Mouse (Mus musculus) urinary bladder, postnatal 4 days (tissue): Measurements from ENCODE around the gene Ube2l6.
A peak's percentile ranks its signal among the peaks of the same experiment; 100 is the strongest.

Experiments used
- DNase-seq, 2 experiments: peaks; one replicate each; pipeline ENCODE4 v3.0.0; 2021 to 2022; ENCODE audit warnings: low spot score in 2 of 2

Ube2l6 gene

DNA sequence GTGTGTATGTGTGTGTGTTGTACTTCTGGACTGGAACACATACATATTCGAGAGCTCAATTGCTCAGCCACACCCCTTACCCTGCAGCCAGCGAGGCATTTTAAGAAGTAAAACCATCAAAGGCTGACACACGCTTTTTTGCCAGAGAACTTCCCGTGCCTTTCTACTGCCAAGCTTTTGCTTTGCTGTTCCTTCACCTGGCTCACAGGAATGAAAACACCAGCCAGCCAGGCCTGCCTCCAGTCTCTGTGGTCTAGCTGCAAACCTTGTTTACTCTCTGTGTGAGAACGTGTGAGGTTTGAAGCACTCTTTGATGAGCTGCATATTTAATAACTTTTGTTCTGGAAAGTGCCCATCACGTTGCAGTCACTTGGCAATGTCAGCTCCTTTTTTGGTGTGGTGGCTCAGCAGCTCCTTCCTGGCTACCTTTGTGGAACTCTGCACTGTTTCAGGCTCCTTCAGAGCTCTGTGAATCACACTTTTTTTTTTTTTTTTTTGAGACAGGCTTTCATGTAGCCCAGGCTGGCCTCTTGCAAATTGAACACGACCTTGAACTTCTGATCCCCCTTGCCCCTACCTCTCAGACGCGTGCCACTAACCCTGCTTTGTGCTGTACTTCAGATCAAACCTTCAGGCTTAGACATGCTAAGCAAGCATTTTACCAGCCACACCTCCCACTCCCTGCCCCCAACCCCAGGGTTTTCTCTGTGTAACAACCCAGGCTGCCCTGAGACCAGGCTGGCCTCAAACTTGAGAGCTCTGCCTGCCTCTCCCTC is 39.4 kb downstream of the Ube2l6 start:
- no peak for DNase-seq

DNA sequence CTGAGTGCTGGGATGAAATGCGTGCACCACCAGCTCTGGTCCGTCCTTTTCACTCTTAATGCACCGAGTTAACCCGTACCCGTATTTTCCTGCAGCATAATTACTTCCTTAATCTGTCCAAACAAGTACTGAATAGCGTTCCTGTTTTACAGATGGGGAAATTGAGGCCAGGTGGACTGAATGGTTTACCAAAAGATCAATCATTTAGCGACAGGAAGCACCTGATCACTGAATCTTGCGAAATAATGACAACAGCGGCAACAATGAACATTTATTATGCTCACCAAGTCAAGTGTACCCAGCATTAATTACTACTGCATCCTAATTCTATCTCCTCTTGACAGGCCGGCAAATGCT is 39.9 kb downstream of the Ube2l6 start, which contains the start of gene Slc43a1:
Slc43a1 (plus strand) TSS at position 258 of the 357 bp plus-strand sequence.
- no peak for DNase-seq

DNA sequence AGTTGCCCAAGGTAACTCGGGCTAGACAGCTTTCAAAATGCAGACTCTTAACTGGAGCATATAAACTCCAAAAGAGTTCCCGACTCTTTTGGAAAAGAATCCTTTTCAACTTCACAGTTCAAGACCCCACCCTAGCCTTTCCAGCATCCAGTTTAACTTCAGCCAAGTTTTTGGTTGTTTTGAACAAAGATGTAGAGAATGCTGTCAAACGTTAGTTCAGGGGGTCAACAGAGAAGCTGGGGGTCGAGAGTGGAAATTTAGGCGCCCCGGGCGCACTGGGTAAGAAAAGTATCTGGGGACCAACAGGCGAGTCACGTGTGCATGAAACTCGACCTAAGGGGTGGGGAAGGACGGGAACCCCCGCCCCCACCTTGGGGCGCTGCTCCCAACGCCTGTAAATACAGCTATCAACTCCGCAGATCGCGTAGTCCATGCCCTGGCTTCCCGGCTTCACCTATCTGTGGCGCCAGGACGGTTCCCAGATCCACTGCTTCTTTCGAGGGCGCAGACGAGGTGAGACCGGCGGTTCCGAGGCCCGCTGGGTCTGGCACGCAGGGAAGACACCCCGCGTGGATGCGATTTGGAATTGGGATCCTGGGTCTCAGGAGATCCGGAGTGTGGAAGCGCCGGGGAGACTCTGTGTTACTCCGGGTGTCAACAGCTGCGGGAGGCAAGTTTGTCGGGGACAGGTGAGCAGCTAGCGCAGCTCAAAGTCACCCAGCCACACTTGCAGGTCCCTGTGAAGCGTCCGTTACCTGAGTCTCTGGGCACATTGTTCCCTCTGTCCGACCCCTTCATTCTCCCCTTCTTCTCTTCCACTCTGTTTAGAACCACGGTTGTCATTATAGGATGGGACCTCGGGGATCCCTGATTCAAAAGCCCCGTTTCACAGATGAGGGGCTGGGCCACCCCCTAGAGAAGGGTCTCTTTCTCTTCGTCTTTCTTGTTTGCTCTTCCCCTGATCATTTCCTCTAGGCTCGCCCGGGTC is 40.7 kb downstream of the Ube2l6 start:
- peak in 1 of 2 experiments; percentile 45 for DNase-seq

DNA sequence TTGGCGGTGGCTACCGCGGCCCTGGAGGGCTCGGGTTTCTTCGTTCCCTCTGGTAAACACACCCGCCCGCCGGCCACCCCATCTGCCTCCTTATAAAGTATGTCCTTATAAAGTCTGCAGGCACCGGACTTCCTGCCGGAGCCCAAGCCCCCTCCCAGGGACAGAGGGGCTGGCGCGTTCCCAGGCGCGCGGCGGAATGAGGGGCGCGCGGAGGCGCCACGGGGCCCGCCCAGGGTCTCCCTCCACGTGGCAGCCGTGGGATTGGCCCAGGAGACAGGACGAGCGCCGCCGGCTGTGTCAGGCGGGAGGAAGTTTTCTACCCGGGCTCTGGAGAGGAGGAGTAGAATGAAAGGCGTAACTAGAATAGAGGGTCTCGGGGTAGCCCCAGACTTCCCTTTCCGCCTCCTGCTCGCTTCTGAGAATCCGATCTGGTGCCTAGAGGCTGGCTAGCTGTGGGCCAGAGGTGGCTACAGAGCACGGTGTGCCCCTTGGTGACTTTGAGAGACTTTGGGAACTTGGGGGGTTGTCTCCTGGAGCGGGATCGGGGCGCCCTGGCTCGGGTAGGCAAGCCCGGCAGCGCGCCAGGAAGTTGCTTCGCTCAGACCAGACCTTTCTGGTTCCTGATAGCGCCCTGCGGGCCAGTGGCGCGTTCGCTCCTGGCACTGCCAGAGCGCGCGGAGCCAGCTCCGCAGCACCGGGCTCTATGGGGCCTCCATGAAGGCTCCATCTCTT is 41.6 kb downstream of the Ube2l6 start:
- peak; percentile 77 to 84 for DNase-seq

DNA sequence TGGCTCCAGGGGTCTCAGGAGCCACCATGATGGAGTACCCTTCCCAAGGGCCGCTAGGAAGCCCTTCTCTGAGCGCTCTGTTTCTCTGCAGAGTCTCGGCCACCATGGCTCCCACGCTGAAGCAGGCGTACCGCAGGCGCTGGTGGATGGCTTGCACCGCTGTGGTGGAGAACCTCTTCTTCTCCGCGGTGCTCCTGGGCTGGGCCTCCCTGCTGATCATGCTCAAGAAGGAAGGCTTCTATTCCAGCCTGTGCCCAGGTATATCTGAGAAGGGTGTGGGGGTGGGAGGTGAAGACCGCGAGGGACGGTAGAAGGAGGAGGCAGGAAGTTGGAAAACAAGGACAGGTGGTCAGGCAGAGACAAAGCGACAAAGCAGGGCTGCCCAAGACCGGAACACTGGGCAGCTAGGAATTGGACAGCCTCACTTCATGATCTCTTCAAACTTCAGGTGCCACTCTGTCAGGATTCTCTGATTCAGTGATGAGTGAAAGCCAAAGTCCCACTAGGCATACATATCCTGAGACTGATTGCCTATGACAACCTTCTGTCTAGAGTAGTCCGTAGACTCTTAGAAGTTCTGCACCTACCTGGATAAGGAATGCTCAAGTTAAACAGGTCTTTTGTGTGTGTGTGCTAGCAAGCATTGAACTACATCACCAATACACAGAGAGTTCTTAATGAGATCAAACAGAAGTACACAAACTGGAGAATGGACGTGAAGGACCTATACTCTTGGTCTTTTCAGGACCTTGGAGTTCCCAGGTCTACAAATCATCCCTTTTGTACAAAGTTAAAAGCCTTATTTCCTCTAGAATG is 42.3 kb downstream of the Ube2l6 start:
- DNase-seq: no peak

DNA sequence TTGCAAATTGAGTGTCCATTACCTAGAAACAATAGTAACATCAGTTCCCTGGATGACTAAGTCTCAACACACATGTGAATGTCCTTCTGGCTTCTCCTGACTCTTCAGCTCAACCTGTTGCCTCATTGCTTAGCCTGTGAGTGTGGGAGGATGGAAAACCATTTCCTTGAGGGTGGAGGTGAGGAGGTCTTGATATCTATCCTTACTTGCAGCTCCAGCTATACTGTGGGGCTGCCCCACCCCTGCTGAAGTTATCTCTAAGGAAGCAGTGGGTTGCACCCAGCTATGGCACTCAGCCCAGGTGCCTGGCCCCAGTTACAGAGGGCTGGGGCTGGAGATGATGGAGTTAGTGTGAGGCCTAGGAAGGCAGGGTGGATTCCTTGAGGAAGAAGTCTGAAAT is 43.3 kb downstream of the Ube2l6 start:
- DNase-seq: no peak

DNA sequence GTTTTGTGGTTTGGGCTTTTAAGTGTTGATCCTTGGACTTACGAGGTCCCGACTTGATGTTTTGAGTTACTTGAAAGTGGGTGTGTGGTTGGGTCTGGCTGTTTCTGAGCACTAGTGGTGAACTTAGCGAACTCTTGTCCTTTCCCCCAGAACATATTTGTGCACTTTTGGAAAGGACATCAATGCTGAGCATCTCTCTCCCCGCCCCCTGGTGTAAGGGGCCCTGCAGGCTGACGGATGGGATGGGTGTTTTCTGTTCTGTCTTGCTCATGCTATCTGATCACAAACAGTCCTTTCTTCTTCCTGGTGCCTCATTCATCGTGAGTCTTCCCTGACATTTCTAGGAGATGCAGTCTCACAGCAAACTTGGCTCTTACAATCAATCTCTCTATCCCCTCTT is 45.0 kb downstream of the Ube2l6 start:
- DNase-seq: no peak

DNA sequence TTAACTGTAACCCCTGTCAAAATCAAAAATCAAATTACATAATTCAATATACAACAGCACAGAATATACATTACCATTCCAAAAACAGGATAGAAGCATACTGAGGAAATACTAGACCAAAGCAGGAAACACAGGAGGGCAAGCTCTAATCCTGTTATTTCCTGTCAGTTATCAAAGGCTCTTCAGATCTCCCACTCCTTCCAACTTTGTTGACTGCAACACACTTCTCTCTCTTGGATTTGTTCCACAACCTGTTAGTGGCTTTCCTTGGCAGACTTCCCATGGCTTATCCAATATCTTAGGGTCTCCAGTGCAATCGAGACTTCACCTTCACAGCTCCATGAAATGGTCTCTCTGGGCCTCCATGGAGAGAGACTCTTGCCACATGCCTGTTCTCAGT is 46.6 kb downstream of the Ube2l6 start:
- no peak for DNase-seq

DNA sequence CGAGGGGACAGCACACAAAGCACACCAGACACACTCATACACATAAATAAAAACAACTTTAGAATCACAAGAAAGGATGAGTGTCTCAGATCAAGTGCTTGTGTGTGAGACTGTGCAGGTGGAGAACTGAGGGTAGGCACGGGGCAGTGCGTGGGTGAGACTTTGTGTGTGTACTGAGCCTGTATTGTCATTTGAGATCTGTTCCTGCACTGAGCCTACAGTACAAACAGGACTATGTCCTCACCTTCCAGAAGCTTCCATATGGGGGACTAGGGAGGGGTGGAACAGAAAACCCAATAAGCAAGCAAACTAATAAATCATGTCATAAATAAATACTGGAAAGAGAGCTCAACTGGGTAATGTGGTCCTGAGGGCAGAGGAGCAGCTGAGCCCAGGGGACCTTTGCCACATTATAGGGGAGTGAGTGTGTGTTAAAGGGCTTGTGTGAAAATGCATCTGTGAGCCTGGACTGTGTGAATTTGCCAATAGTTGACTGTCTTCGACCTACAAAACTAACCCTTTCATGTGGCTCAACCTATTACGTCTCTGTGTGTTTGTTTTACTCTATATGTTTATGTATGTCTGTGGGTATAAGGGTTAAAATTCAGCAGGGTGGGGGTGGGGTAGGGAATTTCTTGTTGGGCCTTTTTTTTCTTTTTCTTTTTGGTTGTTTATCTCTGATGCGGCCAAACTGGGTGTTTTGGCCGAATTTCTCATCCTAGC is 51.9 kb downstream of the Ube2l6 start:
- DNase-seq: no peak

DNA sequence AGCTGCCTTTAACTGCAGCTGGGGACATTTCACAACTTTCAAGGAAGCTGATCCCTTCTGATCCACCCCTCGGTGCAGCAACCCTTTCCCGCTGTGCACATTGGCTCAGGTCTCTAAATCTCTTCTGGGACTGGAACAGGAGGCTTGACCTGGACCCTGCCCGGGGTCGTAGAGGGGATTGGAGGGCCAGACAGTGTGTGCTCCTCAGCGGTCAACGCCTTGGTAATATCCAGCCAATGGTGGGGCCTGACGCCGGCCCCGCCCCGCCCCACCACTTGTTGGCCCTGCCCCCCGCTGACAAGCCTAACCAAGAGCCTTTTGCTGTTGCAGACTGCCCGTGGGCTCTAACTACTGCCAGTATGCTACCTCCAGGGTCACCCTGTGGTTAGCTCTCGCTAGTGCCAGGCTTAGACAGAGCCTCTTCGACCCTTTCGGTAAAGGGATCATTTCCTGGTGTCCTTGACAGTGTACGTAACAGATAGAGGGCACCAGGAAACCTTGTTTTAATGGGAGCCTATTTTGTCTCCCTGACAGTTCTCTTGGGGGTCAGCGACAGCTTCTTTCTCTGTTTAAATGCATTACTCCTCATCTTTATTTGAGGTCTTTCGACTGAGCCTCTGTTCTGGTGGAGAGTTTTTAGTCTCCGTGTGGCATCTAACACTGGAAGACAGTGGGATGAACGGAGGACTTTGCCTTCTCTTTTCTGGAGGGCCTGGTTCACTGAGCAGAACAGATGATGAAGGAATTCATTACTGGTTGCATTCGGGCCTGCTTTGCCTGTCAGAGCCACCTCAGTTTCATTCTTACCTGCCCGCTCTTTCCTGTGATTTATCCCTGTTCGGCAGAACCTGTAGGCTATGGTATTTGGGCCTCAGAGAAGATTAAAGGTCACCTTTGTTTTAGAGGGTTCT is 52.8 kb downstream of the Ube2l6 start:
- peak in 1 of 2 experiments; percentile 45 for DNase-seq

DNA sequence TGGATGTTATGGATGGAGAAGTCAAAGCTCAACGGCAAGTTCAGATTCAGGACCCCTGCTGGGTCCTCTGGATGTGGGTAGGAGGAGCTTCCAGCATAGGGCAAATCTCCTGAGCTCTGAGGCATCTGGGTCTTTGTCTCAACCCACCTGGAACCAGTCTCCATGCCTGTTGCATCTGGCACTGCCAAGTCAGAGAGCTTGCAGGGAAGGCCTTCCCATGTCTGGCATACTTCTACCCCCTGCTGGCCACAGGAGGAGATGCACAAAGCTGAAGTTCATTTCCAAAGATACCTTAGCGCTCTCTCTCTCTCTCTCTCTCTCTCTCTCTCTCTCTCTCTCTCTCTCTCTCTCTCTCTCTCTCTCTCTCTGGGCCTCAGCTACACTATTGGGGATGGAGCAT is 57.1 kb downstream of the Ube2l6 start:
- no peak for DNase-seq

DNA sequence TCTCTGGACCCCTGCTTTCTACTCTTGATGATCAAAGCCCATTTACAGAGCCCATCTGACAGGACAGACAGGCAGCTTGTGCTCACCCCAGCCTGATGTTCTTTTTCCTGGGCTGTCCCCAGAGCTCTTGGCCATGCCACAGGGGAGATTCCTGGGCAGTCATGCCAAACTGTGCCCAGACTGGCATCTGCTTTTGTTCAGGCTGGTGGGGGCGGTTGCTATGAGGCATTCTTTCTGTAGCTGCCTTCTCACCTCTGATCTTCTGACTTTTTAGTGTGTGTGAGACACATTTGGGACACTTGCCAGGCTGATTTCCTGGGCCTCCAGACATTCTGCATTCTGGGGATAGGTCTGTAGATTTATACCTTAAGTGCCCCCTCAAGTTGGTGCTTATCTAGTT is 59.9 kb downstream of the Ube2l6 start:
- no peak for DNase-seq
